Mouse (Mus musculus) natural killer cell, adult 2 months (primary cell): ENCODE data around the gene Apoa5.
"Not testable (repeated sequence)": the region's sequence is repeated elsewhere in the genome, so short reads cannot be mapped to it uniquely, and the experiment has no call there.

Experiments used
- DNase-seq, 2 experiments: peaks; one replicate each; pipeline ENCODE4 v3.0.0; 2022; ENCODE audit warnings: low spot score in 2 of 2

Apoa5 gene

DNA sequence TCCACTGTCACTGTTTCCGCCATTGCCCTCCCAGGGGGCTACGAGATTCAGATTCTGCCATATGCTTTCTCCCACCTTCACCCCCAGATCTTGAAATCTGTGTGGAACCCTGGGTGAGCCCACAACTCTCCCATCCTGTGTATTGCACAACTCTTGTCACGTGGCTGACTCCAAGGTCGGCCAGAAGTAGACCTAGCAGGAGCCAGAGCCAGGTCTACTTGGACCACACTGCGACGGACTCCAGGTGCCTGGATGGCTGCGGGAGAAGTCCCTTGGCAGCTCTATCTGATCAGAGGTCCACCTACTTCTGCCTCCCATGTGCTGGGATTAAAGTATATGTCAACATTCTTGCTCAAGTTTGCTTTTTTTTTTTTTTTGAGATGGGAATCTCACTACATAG lies 7.3 kb upstream of the Apoa5 start:
- DNase-seq: no peak

DNA sequence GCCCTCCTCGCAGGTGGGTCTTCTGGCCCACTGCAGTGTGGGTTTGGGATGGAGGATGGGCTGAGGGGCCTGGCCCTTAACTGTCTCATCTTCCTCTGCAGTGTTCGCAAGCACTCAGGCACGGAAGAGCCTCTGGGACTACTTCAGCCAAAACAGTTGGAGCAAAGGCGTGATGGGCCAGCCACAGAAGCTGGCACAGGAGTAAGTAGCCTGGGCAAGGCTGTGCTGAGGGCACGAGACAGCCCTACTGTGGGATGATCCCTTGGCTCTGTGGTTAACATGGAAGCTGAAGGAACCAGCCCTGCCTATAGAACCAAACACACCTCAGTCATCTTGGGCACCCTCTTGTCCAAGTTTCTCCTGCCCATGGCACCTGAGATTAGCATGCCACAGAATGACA lies 692 bp downstream of the Apoa5 start:
- DNase-seq: no peak

DNA sequence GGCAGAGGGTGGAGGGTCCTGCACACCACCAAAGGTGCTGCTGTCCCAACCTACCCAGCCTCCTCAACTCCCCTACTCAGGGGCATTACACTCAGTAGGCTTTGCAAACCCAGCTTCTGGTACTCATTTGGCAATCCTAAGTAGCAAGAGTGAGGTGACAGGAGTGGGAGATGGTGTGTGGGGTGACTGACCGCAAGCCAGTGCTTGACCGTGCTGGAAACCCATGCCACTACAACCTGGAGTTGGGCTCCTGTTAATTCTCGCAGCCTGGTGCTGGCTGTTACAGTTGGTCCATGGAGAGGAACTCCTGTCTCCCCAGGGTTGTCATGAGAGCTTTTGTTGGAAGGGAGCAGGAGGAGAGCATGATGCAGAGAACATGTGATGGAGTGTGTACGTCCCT lies 2.3 kb downstream of the Apoa5 start:
- DNase-seq: no peak

DNA sequence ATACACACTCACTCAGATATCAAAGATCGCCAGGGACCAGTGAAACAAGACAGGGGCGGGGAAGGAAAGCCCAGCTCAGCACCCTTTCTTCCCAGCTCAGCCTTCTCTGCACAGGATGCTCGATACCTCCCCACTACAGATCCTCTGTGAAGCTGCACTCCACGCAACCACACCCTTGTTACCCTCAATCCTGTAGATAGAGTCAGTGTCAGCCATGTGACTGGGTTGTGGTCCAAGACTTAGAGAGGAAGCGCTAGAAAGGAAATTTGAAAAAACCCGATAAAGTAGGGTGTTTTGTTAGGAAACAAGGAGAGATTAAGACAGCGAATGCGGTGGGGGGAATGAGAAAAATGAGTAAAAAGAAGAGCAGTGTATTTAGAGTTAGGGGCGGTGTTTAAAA lies 3.6 kb downstream of the Apoa5 start:
- peak; percentile 10 to 20 for DNase-seq

DNA sequence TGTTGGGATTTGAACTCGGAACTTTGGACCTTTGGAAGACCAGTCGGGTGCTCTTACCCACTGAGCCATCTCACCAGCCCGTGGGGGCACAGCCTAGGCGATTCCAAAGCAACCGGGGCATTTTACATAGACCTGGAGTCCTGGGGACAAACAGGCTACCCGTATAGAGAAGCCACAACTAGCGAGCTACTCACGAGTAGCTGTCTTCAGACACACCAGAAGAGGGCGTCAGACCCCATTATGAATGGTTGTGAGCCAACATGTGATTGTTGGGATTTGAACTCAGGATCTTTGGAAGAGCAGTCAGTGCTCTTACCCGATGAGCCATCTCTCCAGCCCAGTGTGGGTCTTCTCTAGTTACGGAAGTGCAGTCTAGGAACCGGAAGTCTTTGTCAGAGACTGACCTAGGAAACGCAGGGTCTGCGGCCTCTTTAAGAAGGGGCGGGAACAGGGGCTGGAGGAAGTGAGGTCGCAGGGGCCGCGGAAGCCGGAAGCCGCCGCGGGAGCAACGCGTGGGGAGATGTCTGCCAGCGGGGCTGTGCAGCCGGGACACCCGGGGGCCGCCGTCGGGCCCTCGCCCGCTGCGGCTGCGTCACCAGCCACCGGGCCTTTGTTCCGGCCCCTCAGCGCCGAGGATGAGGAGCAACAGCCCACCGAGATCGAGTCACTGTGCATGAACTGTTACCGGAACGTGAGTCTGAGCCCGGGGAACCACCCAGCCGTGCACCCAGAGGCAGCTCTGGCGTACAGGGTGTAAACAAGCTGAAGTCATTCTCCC lies 4.4 kb downstream of the Apoa5 start, which contains the start of gene Zpr1:
Zpr1 (plus strand) TSS at position 388 of the 778 bp plus-strand sequence.
- peak; percentile 88 to 89 for DNase-seq

DNA sequence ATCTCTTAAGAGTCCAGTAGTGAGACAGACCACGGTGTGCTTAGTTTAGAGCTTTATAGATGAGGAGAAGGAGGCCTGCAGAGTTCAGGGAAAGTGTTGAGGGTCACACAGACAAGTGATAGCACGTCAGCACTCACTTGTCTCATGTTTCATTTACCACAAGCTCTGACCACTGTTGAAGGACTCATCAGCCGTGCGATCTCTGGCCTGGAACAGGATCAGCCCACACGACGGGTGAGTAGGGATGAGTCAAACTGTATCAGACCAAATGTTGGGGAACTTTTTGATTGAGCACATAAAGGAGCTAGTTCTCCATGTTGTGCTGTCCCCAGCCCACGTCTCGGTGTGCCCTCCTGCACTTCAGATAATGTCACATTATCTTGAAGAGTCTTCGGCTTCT lies 6.1 kb downstream of the Apoa5 start:
- no peak for DNase-seq

DNA sequence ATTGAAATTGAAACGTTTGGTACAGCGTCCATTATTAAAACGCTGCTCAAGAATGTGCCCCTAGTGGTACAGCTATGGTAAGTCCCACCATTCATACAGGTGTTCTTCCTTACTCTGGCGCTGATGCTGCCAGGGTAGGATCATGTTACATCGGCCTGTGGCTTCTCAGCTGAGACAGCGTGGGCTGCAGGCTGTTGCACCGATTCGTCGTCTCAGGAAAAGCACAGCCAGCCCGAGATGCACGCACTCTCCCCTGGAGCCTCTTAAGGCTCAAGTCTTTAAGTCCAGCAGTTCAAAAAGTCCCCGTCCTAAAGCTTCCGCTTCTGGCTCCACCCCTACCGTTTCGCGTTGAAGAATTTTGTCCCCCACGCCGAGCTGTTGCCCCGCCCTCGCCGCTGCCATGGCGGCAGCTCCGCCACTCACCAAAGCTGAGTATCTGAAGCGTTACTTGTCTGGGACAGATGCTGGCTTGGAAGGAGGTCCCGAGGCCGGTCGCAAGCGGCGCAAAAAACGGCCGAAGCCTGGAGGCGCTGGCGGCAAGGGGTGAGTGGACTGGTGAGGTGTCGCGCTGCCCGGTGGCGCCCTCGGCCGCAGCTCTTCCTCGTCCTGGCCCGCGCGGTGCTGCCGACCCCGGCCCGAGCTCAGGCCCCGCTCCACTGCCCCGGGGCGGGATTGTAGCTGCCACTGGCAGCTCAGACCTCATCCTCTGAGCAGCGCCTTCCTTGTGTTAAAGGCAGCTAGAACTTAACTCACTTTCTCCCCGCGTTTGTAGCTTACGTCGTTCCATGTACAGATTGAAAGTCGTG lies 14.4 kb downstream of the Apoa5 start, which contains the start of gene Bud13:
Bud13 (plus strand) TSS at position 378 of the 806 bp plus-strand sequence.
- DNase-seq: peak; percentile 89 to 91

DNA sequence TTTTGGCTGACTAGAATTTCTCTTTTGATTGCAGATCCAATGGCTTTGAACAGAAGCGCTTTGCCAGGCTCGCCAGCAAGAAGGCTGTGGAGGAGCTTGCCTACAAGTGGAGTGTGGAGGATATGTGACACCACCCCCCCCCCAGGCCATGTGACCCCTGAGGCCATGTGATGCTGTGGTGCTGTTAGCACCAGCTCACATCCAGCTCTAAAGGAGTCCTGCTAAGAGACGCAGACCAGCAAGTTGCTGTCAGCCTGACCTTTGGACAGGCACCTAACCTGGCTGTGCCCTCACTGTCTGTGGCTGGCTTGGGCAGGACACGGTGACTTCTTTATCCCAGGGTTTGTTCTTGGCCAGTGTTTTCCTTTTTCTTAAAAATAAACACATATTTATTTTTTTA lies 29.9 kb downstream of the Apoa5 start:
- no peak for DNase-seq

DNA sequence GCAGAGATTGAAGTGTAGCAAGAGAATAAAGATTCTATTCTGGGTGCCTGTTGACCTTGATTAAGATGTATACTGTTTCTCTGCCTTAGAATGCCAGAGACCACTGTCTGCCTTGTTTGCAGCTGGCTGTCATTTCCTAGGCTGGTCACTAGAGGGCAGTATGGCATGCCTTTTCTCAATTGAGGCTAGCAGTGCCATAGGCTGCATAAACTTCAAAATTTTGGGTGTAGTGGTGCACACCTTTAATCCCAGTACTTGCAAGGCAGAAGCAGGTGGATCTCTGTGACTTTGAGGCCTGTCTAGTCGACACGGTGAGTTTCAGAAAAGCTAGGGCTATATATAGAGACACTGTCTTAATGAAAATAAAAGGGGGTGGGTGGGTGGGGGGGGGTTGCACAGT lies 33.7 kb downstream of the Apoa5 start:
- peak; percentile 23 to 41 for DNase-seq

DNA sequence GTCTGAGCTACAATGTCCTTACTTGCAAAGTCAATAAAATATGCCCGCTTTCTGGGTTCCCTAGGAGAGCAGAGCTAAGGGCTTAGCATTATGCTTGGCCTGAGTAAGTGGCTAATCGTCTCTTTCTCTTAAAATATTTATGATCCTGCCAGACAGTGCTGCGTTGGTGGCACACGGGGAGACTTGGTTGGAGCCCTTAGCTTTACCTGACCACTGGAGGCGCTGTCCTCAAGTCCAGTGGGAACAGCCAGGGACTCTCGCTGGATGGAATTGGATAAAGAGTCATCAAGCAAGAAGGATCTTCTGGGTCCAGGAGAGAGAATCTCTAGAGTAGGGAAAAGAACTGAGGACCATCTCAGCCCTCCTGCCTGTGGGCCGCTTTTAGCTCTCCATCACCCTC lies 40.7 kb downstream of the Apoa5 start:
- no peak for DNase-seq

DNA sequence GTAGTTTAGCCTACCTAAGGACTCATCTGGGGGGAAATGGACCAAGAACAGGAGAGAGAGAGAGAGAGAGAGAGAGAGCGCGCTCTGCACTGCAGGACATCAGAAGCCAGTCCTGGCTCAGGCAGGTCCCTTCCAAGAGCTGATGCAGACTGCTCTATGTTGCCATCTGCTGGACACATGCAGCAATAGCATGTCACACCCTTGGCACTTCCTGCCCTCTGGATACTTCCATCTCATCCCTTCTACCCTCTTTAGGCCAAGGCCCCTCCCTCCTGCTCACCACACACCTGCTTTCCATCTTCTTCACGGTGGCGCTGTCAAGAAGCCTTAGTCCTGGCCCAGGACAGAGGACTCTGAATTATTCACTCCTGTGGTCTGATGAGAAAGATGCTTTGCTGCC lies 46.1 kb downstream of the Apoa5 start:
- peak; percentile 30 to 57 for DNase-seq

DNA sequence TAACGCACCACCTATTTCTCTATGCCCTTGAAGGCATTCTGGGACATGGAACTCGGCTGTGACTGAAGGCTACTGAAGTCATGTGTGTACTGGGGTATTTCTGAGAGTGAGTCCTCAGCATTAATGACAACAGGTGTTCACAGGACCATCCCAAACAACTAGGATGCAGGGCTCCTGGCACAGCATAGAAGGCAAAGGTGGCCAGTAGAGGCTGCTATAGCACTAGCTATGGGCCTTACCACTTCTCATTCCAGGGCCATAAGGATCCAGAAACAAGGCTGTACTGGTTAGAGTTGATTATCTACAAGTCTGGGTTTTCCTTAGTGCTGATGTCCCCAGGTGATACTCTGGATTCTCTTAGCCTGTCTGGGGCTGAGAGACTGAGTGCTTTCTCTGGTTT lies 46.5 kb downstream of the Apoa5 start:
- DNase-seq: no peak

DNA sequence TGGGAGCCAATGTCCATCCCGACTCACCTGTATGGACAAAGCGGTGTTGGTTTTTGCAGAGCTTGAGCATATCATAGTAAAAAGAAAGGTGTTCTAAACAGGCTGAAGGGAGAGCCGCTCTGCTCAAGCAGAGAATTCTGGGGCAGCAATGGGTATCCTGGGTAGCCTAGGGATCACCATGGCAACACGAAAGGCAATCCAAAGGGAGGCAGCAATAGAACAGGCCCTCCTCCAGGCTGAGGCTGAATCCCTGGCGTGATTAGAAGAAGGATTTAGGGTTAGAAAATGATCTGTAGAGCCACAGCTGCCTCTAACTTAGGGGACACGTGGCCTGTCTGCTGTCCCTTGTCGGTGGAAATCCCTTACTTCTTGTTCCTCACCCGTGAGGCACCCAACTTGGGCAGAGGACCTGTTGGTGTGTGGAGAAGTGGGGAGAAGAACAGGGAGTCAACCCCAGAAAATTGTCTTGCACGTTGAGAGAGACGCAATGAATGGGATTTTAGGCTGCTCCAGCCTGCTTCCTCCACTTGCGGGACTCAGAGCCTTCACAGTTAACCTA lies 47.5 kb downstream of the Apoa5 start:
- DNase-seq: no peak

DNA sequence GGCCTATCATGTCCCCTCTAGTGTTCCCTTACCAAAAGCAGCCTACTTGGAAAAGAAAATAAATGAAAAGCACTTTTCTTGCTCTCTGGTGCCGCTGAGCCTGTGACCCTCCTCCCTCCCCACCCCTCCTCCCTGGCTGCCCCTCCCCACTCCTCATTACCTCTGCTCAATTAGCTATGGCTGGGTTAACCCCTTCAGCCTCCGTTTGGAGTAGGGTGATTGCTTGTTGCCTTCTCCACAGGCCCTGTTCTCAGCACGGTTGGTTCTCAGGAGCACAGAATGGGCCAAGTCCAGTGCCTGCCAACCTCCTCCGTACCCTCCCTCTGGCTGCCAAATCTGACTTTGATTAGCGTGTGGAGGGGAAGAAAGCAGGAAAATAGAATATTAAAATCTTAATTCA lies 48.0 kb downstream of the Apoa5 start:
- DNase-seq: no peak

DNA sequence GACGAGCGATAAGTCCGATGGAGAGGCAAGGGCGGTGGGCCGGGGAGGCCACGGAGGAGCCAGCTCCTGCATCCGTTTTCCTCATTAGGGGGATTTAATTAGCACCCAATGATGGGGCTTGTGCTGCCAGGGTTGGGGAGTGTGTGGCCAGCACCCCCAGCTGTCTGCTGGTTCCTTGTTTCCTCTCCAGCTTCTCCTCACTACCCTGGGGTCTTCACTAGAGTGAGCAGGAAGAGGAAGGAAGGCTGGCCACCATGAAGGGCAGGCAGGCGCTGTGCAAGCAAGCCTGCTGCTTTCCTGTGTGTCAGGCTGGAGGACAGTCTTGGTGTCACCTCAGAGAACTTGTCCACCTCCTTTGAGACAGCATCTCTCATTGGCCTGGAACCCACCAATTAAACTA lies 48.5 kb downstream of the Apoa5 start:
- no peak for DNase-seq

DNA sequence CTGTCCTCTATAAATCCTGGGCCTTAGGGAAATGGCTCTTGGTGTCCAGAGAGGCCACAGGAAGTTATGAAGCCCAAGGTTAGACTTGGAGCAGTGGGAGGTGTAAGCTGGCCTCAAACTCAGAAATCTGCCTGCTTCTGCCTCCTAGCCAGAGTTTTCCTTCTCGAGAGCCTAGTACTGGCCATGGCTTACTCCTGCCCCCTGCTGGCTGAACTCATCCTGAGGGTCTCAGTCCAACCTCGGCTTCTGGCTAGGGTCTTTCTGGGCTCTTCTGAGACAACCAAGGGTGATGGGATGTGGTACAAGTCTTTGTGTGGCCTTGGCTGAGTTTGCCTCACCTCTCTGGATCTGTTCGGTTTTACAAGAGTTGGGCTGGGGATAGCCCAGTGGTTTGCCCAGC lies 49.5 kb downstream of the Apoa5 start:
- no peak for DNase-seq

DNA sequence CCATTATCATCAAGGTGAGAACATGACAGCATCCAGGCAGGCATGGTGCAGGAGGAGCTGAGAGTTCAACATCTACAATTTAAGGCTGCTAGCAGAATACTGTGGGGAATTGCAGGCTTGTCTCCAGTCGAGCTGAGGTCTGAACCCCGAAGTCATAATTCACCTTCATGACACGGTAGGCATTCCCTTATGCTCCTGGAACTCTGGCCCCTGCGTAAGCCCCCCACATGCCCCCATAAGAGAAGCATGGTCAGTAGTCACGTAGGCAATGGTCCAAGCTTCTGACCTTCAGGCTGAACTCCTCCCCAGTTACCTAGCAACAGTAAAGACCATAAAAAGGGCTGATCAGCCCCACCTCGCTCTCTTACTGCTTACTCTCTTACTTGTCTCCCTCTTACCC lies 51.5 kb downstream of the Apoa5 start, which contains the start of gene 4931429L15Rik:
4931429L15Rik (minus strand) TSS at position 101 of the 400 bp plus-strand sequence.
- DNase-seq: not testable (repeated sequence)

DNA sequence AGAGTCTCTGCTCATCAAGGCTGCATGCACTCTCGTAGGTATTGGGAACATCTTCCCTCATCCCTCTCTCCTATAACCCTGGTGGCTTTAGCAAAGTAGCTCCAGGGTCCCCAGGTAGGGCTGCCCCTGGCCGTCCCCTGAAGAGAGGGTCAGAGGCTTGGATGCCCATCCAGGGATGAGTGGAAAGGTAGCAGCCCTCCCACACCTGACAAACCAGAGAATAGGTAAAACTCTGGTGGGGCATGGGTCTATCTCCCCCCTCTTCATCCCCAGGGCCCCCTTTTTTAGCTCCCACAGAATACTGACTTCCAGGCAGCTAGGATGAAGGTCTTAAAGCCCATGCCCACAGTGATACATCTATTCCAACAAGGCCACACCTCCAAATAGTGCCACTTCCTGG lies 52.0 kb downstream of the Apoa5 start:
- DNase-seq: no peak
